Mouse (Mus musculus) bone marrow macrophage, adult 2 months (primary cell): Measurements from ENCODE around the gene Tnfrsf18.

ENCODE experiments used
- CTCF ChIP-seq: IDR thresholded peaks from 2 replicates; pipeline ENCODE4 v1.5.1; 2012; ENCODE audit warnings: low read depth, mild to moderate bottlenecking, low read length, moderate library complexity
- POLR2A ChIP-seq: IDR thresholded peaks from 2 replicates; pipeline ENCODE4 v1.6.1; 2012; ENCODE audit warnings: mild to moderate bottlenecking, low read depth, low read length, borderline replicate concordance

DNA sequence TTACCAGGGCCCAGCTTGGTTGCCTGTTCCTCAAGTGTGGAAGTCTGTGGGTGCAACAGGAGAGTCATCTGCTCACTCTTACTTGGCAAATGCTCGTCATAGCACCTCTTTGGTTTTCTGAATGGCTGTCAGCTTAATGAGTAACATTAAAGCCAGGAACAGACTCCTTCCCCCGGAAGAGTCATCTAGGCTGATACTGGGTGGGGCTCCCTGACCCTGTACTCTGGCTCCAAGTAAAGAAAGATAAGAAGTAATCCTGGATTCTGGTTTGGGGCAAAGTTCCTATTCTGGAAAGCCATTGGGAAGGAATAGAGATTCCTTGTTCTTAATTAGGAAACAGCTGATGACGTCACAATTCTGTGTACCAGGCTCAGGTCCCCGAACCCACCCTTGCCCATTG is 28.2 kb downstream of the Tnfrsf18 start:
- TF ChIP-seq CTCF: no peak
- no peak for TF ChIP-seq POLR2A
